In genomic region chr3:127625701-127626399, GRCm38 (mm10) we compare ENCODE assay signal across 8 mouse cellular contexts. TPM values are rescaled to one million over a fixed set of nuclear protein-coding genes. Genes with fewer than 3 reads are reported as not detected.
DNase-seq lines count a peak whose midpoint lies in the region; ATAC-seq and TF ChIP-seq lines count a peak whose summit lies in the region.

No protein-coding gene starts in this region.

- no peak overlapping the region for H3K9ac ChIP-seq in lung, embryonic 14.5 days
- H3K9ac ChIP-seq in embryonic facial prominence, embryonic 12.5 days, result no peak overlapping the region
- H3K9ac ChIP-seq in intestine, embryonic 14.5 days (ENCODE audit: low read length), result no peak overlapping the region
- H3K9ac ChIP-seq in midbrain, embryonic 11.5 days (ENCODE audit: low read length), result no peak overlapping the region

- peaks cover 55% of the 10 kb centered on the region for H3K27me3 ChIP-seq in lung, embryonic 14.5 days (ENCODE audit: insufficient read depth, low read length)
- H3K27me3 ChIP-seq in embryonic facial prominence, embryonic 12.5 days, result peaks cover 66% of the 10 kb centered on the region
- H3K27me3 ChIP-seq in intestine, embryonic 14.5 days (replicated peaks; ENCODE audit: control insufficient read depth, insufficient read depth, low read length), result peaks cover 68% of the 10 kb centered on the region
- H3K27me3 ChIP-seq in midbrain, embryonic 11.5 days (ENCODE audit: control insufficient read depth, insufficient read depth, low read length), result peaks cover 83% of the 10 kb centered on the region

- peak; percentile 39; the same call in 1 of the 2 replicates for ATAC-seq in lung, embryonic 14.5 days (ENCODE audit: insufficient read depth)
- ATAC-seq in embryonic facial prominence, embryonic 12.5 days (ENCODE audit: insufficient number of reproducible peaks, insufficient read depth, low FRiP score, low TSS enrichment), result 0 out of 2 replicates have a peak, but pooled peaks have one; percentile 38
- ATAC-seq in intestine, embryonic 14.5 days (replicated peaks; ENCODE audit: low FRiP score, low TSS enrichment, low read depth), result no peak
- peak; percentile 67 for ATAC-seq in midbrain, embryonic 11.5 days (ENCODE audit: low FRiP score)

- H3K27ac ChIP-seq in lung, embryonic 14.5 days (ENCODE audit: low read depth), result no peak overlapping the region
- no peak overlapping the region for H3K27ac ChIP-seq in embryonic facial prominence, embryonic 12.5 days
- H3K27ac ChIP-seq in intestine, embryonic 14.5 days (ENCODE audit: low read depth), result no peak overlapping the region
- peak overlapping the region; percentile 59; the same call in 1 of the 2 replicates for H3K27ac ChIP-seq in midbrain, embryonic 11.5 days (ENCODE audit: low read depth, low read length)

- peak overlapping the region; percentile 36 for H3K4me3 ChIP-seq in lung, embryonic 14.5 days (ENCODE audit: low read depth, low read length)
- H3K4me3 ChIP-seq in embryonic facial prominence, embryonic 12.5 days, result peak overlapping the region; percentile 22
- peak overlapping the region; percentile 33 for H3K4me3 ChIP-seq in intestine, embryonic 14.5 days (ENCODE audit: low read depth, low read length)
- peak overlapping the region; percentile 16; the same call in 1 of the 2 replicates for H3K4me3 ChIP-seq in midbrain, embryonic 11.5 days (ENCODE audit: low read depth, low read length)

- 1% methylated on average over 28 of the region's 28 CpGs for WGBS in lung, embryonic 14.5 days
- 1% methylated on average over 28 of the region's 28 CpGs for WGBS in embryonic facial prominence, embryonic 12.5 days
- WGBS in intestine, embryonic 14.5 days, result 1% methylated on average over 28 of the region's 28 CpGs
- under 1% methylated on average over 28 of the region's 28 CpGs for WGBS in midbrain, embryonic 11.5 days

- H3K4me1 ChIP-seq in lung, embryonic 14.5 days (ENCODE audit: insufficient read depth), result peaks cover 3% of the 10 kb centered on the region; the same call in 1 of the 2 replicates
- no peaks in the 10 kb centered on the region for H3K4me1 ChIP-seq in embryonic facial prominence, embryonic 12.5 days
- peaks cover 3% of the 10 kb centered on the region; the same call in 1 of the 2 replicates for H3K4me1 ChIP-seq in intestine, embryonic 14.5 days (replicated peaks; ENCODE audit: control insufficient read depth, insufficient read depth, low read length)
- H3K4me1 ChIP-seq in midbrain, embryonic 11.5 days (ENCODE audit: control insufficient read depth, insufficient read depth, low read length), result peaks cover 24% of the 10 kb centered on the region

- DNase-seq in lung, embryonic 14.5 days, result peak; percentile 39
- DNase-seq in lung, adult 18-20 months, result no peak
- DNase-seq in intestine, embryonic 14.5 days (ENCODE audit: low spot score), result peak; percentile 72
- peak; percentile 97 for DNase-seq in midbrain, embryonic 11.5 days (ENCODE audit: low spot score, missing footprints)
- no peak for DNase-seq in gastrocnemius, postnatal 4 days (ENCODE audit: low spot score in 2 of 2)
- DNase-seq in gastrocnemius, adult 8-10 months (ENCODE audit: low spot score in 2 of 2), result no peak
- no peak for DNase-seq in right cerebral cortex, postnatal 36 days (ENCODE audit: low spot score in 2 of 2)

- no peak for TF ChIP-seq CTCF in lung, embryonic 14.5 days (IDR thresholded peaks at IDR 0.05; ENCODE audit: low read depth)

- H3K36me3 ChIP-seq in lung, embryonic 14.5 days (ENCODE audit: insufficient read depth), result no peaks in the 10 kb centered on the region
- no peaks in the 10 kb centered on the region for H3K36me3 ChIP-seq in embryonic facial prominence, embryonic 12.5 days
- no peaks in the 10 kb centered on the region for H3K36me3 ChIP-seq in intestine, embryonic 14.5 days (ENCODE audit: control insufficient read depth, insufficient read depth, low read length)
- H3K36me3 ChIP-seq in midbrain, embryonic 11.5 days (ENCODE audit: control insufficient read depth, insufficient read depth, low read length), result no peaks in the 10 kb centered on the region

- H3K4me2 ChIP-seq in lung, embryonic 14.5 days, result peak overlapping the region; percentile 72
- peak overlapping the region; percentile 52 for H3K4me2 ChIP-seq in embryonic facial prominence, embryonic 12.5 days (replicated peaks)
- peak overlapping the region; percentile 63 for H3K4me2 ChIP-seq in intestine, embryonic 14.5 days (ENCODE audit: low read length)
- H3K4me2 ChIP-seq in midbrain, embryonic 11.5 days, result peak overlapping the region; percentile 33

- H3K9me3 ChIP-seq in lung, embryonic 14.5 days (ENCODE audit: low read depth, low read length), result no peaks in the 10 kb centered on the region
- no peaks in the 10 kb centered on the region for H3K9me3 ChIP-seq in embryonic facial prominence, embryonic 12.5 days
- H3K9me3 ChIP-seq in intestine, embryonic 14.5 days (ENCODE audit: control insufficient read depth, low read length), result no peaks in the 10 kb centered on the region
- no peaks in the 10 kb centered on the region for H3K9me3 ChIP-seq in midbrain, embryonic 11.5 days (ENCODE audit: control insufficient read depth, low read length)

RNA-seq across cellular contexts. Expression of gene Neurog2, which starts 7.1 kb away (rescaled TPM):
- not detected in 2 replicates for polyA plus RNA-seq in lung, embryonic 14.5 days (2014; fragmentation: Nextera tagmentation; extraction: Ambion mirVana)
- polyA plus RNA-seq in embryonic facial prominence, embryonic 12.5 days (2016; fragmentation: Nextera tagmentation; extraction: Ambion mirVana), result 3.9 and 5.2 TPM in 2 replicates
- not detected in 2 replicates for polyA plus RNA-seq in intestine, embryonic 14.5 days (2014; fragmentation: Nextera tagmentation; extraction: Ambion mirVana)
- 76.0 and 77.7 TPM in 2 replicates for polyA plus RNA-seq in midbrain, embryonic 11.5 days (2014; fragmentation: Nextera tagmentation; extraction: Ambion mirVana)
- not detected for total RNA-seq in gastrocnemius, postnatal 4 days (2021)
- not detected for total RNA-seq in gastrocnemius, adult 8-10 months (2022)

Comparison
In these comparisons a context has a peak if more than half of its experiments do, and no peak if none do; other contexts are left out.
1. DNase-seq: peak in lung, embryonic 14.5 days (single experiment), intestine, embryonic 14.5 days (single experiment) and midbrain, embryonic 11.5 days (single experiment); none in lung, adult 18-20 months (0 of 2), gastrocnemius, postnatal 4 days (0 of 2), gastrocnemius, adult 8-10 months (0 of 2) and right cerebral cortex, postnatal 36 days (0 of 2).
2. RNA of gene Neurog2, which starts 7.1 kb away (polyA plus RNA-seq): 76.0 to 77.7 TPM in midbrain, embryonic 11.5 days; 3.9 to 5.2 TPM in embryonic facial prominence, embryonic 12.5 days, not detected in intestine, embryonic 14.5 days and not detected in lung, embryonic 14.5 days; every median in the first group is over 10 times any median in the second.
3. Peak in every context shown above with its lines, with median percentiles within 50 percentile points of each other: H3K4me2 ChIP-seq and H3K4me3 ChIP-seq.